Mouse (Mus musculus) erythroblast, embryonic 14.5 days (primary cell): ENCODE measurements around the gene Akap8.

Experiments
- GATA1 ChIP-seq: IDR thresholded peaks from 2 replicates; pipeline ENCODE4 v1.6.1; 2012; ENCODE audit warnings: low read length, inconsistent platforms, mixed read lengths
- TAL1 ChIP-seq: IDR thresholded peaks from 3 replicates; pipeline ENCODE4 v1.6.1; 2012; ENCODE audit warnings: low read length, inconsistent platforms, mixed read lengths

DNA sequence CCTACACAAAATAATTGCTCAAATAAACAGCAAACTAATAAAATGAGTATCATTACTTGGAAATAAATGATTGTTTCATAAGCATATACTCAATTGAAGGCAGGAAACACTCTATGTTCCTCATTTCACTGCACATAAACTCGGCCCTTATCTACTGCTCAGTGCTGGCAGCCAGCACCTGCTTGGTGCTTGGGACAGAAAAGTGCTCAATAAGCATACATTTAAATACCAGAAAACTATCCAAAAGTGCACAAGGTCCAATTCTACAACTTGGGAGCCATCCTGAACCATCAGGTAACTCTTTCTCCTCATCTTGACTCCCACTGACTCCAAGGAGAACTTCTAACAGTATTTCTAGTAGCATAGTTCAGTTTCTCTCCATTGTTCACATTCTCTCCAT is 53.4 kb downstream of the Akap8 start:
- TF ChIP-seq GATA1 (no peak), TAL1 (no peak)
